Mouse (Mus musculus): Measurements from ENCODE around the gene Carnmt1.

DNA sequence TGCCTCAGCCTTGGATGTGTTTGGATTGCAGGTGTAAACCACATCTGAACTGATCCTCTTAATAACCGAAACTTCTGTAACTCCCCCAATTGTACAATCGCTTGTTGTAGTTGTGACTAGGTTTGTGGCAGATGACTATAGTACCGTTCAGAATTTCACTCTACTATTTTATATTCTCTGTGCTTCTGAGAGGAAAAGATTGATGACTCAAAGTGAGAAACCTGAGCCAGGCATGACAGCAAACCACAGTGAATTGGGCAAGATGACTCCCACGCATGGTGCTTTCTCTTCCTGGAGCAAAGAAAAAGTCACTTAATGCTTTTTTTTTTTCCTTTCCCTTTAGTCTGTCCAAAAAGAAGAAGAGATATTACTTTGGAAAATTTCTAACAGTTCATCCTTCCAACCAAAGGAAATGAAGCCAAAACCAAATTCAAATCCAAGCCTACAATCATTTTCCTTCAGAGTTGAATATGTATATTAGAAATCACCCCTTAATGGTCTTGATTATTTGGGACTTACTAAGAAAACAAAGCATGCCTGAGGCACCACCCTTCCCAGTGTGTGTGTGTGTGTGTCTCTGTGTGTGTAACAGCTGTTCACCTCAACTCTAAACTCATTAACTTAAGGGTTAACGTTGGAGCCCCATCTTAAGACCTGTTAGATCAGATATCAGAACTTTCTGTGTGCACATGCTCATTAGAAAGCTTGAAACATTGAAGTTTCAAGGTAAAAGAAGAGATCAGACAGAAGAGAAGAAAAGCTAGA is 76.2 kb downstream of the Carnmt1 start:
- TF ChIP-seq CTCF (IDR thresholded peaks at IDR 0.05; ENCODE audit: low read depth), result no peak
- TF ChIP-seq EP300 (optimal IDR thresholded peaks at IDR 0.05), result no peak
